Mouse (Mus musculus) cerebellum, adult (tissue): Measurements from ENCODE around the gene Ap3d1.

Experiments
- ATAC-seq: cut with Nextera tagmentation; 2 replicates; pipeline ENCODE4 v1.9.2; 2017; ENCODE audit warnings: mild to moderate bottlenecking, moderate library complexity, mixed read lengths; ENCODE audit not compliant: insufficient number of reproducible peaks, low FRiP score, low TSS enrichment

The Ap3d1 gene

GRCm38 (mm10) chr10:80717281-80717680, 24.8 kb downstream of the Ap3d1 start:
- no peak for ATAC-seq

- ATAC-seq = no peak
These were observed 31.2 kb downstream of the Ap3d1 start for GRCm38 (mm10) chr10:80710834-80711233.

GRCm38 (mm10) chr10:80705479-80705878, 36.6 kb downstream of the Ap3d1 start:
- ATAC-seq = no peak

GRCm38 (mm10) chr10:80705033-80705432, 37.0 kb downstream of the Ap3d1 start:
- ATAC-seq = no peak

- no peak for ATAC-seq
These were observed 37.6 kb downstream of the Ap3d1 start for GRCm38 (mm10) chr10:80704418-80704817.

GRCm38 (mm10) chr10:80703643-80704042, 38.4 kb downstream of the Ap3d1 start:
- ATAC-seq = no peak

- peak; percentile 54 for ATAC-seq
These were observed 39.3 kb downstream of the Ap3d1 start for GRCm38 (mm10) chr10:80702536-80703390.

- ATAC-seq = peak; percentile 84
These were observed 40.1 kb downstream of the Ap3d1 start, which contains the start of the genes Mob3a and Izumo4 for GRCm38 (mm10) chr10:80701721-80702535. Gene Mob3a, minus strand, starts transcription at chr10:80701977. Gene Izumo4, plus strand, starts transcription at chr10:80702184.

GRCm38 (mm10) chr10:80700732-80701131, 41.3 kb downstream of the Ap3d1 start:
- ATAC-seq = no peak

GRCm38 (mm10) chr10:80700038-80700504, 42.0 kb downstream of the Ap3d1 start:
- ATAC-seq = no peak

GRCm38 (mm10) chr10:80698605-80699004, 43.5 kb downstream of the Ap3d1 start:
- no peak for ATAC-seq

- no peak for ATAC-seq
These were observed 44.3 kb downstream of the Ap3d1 start for GRCm38 (mm10) chr10:80697812-80698211.

- ATAC-seq = no peak
These were observed 44.7 kb downstream of the Ap3d1 start for GRCm38 (mm10) chr10:80697393-80697787.

GRCm38 (mm10) chr10:80696502-80697392, 45.3 kb downstream of the Ap3d1 start:
- no peak for ATAC-seq

GRCm38 (mm10) chr10:80695801-80696501, 46.1 kb downstream of the Ap3d1 start:
- no peak for ATAC-seq

GRCm38 (mm10) chr10:80695186-80695585, 46.9 kb downstream of the Ap3d1 start:
- no peak for ATAC-seq

- no peak for ATAC-seq
These were observed 47.7 kb downstream of the Ap3d1 start for GRCm38 (mm10) chr10:80694159-80694938.

- ATAC-seq = no peak
These were observed 48.5 kb downstream of the Ap3d1 start for GRCm38 (mm10) chr10:80693401-80694045.
